Mouse (Mus musculus) thymus, postnatal 0 days (tissue): ENCODE measurements at regions not wholly inside any gene's neighbourhood (a gene's known extent, or its start where the extent isn't known, plus 50 kb on each side); places are given as distances from the start of the nearest gene placed in this dataset.

Experiments
- DNase-seq: peaks from one replicate; pipeline ENCODE4 v3.0.0-alpha.2; 2015; ENCODE audit warnings: low spot score

DNA sequence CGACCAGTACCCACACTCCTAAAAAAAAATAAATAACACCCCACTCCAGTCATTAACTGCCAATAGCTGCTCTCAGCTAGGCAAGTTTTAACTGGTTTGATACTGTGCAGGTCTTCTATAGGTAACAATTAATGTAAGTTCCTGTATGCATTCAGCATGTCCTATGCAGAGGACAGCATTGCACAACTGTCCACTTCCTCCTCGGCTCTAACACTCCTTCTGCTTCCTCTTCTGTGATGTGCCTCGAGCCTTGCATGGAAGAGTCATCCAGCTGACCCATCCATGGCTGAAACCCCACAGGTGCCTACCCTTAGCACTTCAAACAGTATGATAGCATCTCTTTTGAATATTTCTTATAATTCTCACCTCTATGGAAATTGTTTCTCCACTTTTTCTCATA lies 449.4 kb upstream of the Rag2 start:
- DNase-seq, result no peak

DNA sequence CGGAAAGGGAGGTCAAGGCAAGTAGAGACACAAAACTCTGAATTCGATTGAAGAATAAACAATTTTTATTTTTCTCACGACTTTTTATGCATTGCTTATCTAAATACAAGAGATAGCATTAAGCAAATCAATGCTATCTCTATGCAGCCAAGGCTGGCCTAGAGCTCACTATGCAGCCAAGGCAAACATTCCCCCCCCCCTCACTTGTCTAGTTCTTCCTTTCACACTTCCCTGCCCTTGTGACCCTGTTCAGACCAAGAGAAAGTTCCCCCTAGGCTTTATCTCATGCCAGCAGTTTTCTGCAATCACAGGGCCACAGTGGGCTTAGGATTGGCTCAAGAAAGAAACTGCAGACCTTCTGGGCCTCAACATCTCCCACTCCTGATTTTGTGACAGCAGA lies 417.9 kb upstream of the Rag2 start:
- DNase-seq, result no peak

DNA sequence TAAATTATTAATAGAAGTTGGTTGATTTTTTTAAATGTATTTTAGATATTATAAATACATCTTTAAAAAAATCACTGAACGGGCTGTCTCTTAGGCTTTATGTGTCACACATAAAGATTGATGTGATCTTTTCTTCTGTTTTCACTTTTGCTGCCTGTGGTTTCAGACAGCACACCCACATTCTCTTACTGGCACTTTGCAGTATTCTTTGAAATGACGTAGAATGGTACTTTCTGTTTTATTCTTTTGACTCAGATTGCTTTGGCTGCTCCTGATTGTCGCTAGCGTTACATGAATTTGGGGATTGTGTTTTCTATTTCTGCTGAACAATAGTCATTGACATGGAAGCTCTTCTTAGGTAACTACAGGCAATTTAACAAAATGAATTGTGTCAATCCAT lies 415.4 kb upstream of the Rag2 start:
- no peak for DNase-seq

DNA sequence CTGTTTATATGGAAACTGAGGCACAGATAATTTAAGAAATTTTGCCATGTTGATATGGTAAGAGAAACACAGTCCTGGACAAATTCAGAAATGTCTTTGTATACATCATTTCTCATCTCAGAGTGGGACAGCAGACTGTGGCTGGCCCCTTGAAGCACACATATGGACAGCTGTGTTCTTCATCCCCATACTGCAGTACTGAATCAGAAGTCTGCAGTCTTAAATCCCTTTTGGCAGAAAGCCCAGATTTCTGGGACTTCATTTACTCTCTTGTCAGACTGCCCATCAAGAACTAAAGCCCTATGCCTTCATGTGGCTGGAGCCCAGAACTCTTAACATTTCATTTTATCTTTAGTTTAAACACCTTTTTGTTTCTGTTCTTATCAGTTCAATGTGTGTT lies 403.8 kb upstream of the Rag2 start:
- DNase-seq, result no peak

DNA sequence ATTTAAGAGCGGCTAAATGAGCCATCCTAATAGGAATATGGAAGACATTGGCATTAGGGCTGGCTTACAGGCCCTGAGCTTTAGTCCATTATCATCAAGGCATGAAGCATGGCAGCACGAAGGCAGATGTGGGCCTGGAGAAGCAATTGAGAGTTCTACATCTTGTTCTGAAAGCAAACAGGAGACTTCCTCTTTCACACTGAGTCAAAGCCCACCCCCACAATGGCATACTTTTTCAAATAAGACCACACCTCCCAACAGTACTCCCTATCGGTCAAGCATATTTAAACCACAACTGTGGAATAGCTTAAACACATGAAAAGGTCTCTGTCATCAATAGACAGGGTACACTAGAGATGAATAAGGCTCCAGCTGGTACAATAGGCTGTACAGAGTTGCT lies 381.5 kb upstream of the Rag2 start:
- DNase-seq, result no peak

DNA sequence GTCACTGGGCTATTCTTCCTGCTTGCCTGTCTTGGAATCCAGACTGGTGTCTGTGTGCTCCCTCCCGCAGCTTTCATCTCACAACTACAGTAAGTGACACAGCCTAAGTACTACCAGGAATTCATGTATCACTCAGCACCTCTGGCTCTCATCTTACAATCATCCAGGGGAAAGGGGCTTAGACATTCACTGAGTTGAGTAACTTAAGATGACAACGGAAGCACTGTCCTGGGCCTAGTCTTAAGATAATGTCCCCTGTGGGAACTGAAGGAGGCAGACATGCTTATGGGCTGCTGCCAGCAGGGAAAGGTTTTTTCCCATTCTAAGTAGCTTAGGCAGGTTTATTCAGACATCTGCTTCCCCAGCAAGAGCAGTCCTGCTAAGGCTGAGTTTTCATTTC lies 377.4 kb upstream of the Rag2 start:
- no peak for DNase-seq

DNA sequence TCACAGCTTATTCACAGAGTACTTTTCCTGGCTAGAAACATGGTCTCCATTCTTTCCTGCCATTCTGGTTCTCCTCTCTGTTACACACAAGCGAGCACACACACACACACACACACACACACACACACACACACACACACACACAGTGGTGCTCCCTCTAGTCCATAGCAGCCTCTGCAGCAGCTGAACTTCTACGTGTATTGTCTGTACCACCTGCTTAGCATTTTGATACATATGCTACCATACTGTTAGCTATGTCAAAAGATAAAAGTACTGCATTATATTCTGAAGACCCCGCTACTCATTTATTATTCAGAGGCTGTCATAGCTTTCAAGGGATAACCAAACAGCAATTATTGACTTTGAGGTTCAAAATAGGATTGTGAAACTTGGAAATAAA lies 372.3 kb upstream of the Rag2 start:
- DNase-seq, result no peak

DNA sequence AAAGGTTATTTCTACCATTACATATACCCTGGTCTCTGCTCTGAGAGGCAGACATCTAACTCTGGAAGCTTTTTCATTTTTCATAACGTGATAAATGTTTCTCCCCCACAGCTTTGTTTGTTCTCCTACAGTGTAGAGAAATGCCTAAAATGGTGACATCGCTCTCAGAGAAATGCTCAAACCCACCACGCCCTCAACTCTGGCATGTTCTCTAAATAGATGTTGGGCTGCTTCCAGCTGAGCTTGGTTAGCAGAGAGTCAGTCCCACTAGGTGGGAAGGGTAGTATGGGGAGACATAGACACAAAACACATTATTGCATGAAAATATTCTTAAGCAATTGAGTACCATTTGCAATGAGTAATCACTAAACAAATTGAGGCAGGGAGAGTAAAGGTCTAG lies 368.1 kb upstream of the Rag2 start:
- no peak for DNase-seq

DNA sequence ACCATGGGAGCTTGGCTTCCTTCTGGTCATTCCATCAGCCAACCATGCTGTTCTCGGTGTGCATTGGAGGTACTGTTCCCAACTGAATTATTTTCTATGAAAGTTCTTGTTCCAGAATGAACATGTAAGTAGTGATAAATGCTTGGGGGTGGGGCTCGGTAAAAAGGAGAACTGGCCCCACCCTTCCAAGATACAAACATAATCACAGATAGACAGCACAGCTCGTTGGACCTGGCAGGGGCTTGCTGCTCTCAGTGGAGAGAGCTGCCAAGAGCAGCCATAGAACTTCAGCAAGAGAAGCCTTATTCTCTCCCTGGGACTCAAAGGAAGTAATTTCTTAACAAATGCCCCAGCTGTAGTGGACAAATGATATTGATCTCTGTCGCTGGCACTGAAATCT lies 360.6 kb upstream of the Rag2 start:
- DNase-seq, result no peak

DNA sequence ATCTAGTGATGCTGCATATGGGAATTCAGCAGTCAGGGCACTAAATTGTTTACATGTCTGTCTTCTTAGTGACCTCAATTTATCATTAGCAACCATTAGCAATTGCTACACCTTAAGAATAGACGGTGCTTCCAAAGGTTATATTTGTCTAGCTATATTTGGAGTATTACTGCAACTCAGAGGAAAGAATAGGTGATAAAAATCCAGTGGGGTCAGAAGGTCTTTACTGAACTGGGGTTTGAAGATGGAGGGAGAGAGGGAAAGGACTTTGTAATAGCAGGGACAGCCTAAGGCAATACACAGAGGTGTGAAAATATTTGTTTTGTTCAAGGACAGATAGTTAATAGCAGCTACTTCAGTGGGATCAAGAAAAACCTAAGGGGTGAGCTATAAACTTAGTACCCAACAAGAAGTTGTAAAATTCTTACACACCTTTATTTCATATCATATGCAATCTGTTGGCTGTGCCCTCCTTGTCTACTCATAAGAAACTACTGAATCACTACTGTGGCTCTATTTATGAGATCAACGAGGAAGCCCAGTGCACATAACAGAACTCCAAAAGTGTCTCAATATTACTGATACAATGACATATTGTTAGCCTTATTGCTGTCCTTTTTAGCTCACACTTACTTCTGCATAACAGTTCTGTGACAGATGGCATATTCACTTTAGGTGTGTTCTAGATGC lies 357.7 kb upstream of the Rag2 start:
- DNase-seq, result no peak

DNA sequence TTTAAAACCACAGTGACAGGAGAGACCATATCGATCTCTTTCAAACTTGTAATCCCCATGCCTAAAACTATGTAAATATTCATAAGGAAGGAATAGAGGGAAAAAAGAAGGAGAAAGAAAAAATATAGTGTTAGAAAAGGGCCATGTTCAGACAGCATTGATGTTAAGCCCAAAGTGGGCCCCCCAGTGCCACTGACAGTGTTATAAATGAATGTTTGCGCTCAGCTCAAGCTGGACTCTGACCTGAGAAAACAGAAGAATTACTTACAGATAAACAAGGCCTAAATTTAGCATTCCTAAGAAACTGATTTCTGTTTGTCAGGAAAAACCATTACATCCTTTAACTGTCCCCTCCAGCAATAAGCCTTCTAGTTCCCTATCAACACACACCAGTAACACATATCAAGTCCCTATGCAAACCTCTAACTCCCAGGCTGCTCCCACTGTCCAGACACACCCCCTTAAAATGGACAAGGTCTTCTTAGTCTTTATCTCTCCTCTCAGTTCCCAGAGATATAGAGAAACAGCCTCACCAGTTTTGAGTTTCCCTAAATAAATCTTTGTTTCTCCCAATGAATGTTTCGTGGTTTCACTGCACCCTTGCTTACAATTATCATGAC lies 350.4 kb upstream of the Rag2 start:
- DNase-seq, result no peak

DNA sequence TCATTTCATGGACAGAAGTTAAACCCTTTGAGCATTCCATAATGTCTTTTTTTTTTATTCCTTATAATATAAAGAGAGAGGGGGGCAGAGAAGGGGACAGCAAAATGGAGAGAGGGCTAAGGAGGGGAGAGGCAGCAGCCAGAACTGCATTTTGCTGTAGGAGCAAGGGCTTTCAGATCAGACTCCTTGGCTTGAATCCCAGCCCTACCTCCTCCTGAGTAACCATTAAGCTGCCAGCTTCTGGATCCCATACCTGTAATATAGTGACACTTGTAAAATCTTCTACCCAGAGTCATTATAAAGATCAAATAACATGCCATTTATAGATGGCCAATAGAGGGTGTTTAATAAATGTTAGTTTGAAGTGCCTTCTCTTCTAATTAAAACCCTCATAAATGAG lies 339.6 kb upstream of the Rag2 start:
- DNase-seq, result no peak

DNA sequence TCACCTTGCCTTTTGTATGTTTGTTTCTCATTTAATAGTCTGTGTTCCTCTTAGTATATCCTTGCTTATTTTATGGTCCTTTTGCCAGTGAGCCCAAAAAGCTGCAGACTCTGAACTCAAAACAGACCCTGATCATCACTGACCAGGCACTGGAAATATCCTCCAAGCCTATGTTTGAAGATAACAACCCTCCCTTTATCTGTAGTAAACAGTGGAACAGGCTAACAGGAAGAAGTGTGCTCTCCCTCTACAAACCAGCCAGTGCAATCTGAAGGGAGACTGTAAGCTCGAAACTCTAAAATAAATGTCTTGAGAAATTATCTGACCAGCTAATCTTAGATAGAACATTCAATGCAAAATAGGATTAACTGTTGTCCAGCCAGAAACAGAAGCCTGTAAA lies 336.4 kb upstream of the Rag2 start:
- no peak for DNase-seq

DNA sequence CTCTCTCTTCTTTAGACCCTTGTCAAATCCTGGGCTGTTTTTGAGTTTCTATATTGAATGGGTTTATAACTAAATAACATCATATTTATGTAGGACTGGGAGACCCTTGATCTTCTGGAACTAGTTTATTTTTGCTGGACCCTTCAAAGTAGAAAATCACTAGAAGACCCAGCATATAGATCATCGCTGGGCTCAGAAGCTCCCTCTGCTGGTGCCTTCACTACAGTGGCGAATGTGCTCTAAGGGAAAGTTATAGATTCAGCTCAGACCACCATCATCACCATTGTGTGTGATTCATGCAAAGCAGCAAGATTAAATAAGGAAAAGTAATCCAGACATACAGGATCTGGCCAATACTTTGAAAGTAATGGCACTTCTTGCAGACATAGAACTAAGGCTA lies 335.4 kb upstream of the Rag2 start:
- DNase-seq, result peak; percentile 37

DNA sequence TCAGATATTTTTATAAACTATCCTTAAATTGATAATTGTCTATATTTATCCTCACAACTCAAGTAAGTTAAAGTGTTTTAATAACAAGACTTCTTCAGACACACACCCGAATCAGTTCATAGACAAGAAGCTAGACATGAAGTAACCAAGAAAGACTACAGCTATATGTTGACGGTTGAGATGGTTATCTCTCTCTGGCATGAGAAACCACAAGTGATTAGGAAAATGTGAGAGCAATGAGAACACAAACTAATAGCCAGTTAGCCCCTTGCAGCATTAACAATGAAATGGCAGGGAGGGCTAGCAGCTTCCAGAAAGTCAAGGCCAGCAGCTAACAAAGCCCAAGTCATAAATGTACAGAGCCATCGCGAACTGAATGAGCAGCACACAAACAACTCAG lies 333.8 kb upstream of the Rag2 start:
- DNase-seq, result no peak

DNA sequence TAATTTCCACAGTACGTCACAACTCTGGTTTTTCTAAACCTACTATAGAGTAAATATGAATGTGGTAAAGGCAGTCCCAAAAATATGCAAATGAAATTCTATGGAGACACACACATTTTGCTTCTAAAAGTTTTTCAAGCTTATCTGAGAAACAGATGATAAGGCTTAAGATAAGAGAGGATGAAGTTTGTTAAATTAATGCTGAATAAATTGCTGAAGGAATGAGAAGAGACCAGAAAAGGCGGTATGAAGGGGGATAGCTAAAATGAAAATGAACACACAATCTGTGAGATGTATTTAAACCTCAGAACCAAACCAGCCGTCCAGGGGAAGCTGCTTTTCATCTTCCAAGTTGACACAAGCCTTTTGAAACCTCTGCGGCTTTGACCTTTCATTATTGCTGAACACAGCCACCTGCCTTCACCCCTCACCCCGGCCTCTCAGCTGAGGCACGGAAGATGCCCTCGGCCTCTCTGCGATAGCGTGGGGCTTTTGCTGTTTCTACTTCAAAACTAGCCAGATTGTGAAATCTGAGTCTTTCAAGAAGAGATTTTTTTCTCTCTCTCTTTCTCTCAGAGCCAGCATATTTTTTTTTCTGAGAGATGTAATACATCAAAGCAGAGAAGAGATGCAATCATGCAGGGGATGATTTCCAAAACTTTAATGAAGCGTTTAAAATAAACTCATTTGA lies 328.7 kb upstream of the Rag2 start:
- no peak for DNase-seq

DNA sequence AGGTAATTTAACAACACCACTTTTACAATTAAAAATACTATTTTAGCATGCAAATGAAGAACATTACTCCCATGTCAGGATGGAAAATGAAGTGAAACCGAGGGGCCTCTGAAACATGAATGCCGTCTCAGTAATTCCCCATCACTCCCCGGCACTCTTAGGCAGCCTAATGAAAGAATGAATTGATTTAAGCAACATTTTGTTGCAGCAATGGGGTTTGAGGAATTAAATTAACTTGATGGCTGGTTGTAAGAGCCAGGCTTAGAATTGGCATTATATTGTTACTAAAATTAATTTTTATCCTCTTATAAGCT lies 328.2 kb upstream of the Rag2 start:
- DNase-seq, result no peak

DNA sequence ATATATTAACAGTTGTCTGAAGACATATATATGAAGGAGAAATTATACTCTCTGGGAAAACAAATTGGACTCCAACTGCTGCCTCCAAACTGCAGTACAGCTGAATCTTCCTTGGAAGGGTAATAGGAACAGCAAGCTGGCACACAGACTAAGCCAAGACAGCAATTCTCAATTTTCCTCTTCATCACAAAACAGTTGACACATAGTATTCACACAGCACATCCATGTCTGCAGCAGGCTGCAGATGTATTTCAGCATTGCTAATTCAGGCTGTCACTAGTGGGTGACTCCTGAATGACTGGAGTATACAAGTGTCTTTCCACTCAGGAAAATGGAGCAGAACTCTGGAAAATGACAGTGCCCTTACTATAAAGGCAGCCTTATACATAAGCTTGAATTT lies 327.7 kb upstream of the Rag2 start:
- no peak for DNase-seq

DNA sequence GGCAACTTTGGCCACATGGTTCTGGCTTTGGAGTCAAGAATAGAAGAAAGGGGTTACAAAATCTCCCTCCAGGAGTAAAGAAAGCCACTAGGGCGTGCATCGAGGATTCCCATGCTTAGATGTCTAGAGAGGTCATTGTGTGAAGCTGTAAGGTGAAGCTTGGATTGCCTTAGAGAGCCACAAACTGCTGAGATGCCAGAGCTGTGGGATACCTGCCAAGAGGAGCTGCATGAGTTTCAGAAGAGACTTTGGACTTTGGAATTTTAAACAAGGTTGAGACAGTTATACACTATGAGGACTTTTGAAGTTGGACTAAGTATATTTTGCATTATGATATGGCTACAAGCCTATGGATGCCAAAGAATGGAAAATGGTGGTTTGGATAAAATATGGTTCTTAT lies 325.4 kb upstream of the Rag2 start:
- no peak for DNase-seq

DNA sequence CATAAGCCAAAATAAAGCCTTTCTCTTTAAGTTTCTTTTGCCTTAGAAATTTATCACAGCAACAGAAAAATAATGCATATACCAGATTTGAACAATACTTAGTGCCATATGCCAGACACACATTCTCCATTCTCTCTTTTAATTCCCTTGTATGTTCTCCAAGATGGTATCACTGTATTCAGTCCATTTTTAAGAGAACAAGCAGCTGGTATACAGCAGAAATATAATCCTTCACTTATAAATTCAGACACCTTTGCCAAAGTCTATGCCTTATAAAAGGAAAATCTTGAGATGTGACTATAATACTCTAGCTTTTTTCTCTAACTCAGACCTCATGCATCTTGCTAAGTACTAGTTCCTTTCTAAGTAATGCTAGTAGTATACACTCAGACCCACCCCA lies 324.4 kb upstream of the Rag2 start:
- DNase-seq, result no peak

DNA sequence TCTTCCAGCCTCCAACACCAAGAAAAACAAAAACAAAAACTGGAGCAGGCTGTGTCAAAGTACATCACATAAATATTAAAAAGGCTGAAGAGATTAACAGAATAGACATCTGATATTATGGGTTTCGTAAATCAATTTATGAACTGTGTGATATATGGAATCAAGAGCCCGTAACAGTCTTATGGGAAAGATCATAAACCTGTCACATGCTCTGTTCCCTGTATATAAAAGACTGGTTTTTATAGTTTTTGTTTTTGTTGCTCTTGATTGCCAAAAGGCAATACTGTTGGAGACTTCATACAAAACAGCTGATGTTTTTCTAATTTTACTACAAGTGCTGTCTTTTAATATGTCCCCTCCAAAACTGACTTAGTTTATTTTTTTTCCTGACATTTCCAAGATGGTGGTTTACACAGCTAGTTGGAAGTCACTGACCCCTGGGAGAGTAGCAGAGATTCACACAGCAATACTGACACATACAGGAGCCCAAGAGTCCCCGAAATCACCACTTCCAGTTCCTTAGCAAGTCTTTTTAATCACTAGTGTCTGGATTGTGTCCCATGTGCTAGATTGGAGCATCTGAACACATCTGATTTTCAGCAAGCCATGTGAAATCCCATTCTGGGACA lies 303.1 kb upstream of the Rag2 start:
- DNase-seq, result no peak

DNA sequence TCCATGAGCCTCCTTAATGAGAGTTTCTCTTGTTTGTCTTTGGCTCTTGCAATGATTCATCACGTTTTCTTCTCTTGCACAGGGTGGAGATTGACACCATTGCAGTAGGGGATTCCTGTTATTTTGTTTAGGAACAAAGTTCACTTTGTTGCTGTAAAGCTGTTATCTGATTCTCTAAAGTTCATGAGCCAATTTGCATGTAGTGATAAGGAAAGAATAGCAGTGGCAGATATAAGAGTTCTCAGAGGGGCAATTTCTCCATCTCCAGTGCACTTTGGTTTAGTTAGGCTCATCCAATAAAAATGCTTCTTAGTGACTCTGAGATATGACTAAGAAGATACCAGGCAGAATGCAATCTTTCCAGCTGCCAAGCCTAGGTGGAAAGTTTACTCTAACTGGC lies 267.8 kb upstream of the Rag2 start:
- no peak for DNase-seq

DNA sequence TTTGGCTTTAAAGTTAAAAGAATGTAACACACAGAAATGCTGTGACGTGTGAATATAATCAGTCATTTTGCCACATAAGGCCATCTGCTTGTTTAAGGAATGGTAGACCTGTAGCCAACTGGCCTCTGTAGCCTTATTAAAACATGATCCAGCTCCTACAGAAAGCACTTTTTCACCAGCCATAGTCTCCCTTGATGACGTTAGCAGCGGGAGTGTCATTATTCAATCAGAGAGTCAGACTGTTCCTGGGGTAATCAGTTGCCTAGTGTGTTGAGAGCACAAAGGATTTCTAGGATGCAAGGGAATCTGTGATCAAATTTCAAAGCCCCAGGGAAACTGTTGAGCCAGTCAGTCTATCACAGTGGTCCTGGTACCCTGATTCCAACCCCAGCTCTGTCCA lies 260.3 kb upstream of the Rag2 start:
- DNase-seq, result no peak
